Mouse (Mus musculus): Measurements from ENCODE around the gene Platr17. TPM values are rescaled to one million over a fixed set of nuclear protein-coding genes. Genes with fewer than 3 reads are reported as not detected.

The Platr17 gene
- total and polyA plus RNA-seq, 3 experiments: not detected

GRCm38 (mm10) chr17:33932970-33933369, 28.0 kb downstream of the Platr17 start:
- no peak overlapping the region for H3K4me3 ChIP-seq
- H3K36me3 ChIP-seq (ENCODE audit: control insufficient read depth, insufficient read depth, low read length): no peaks in the 10 kb centered on the region; the same call in 1 of the 2 replicates
- no peak for TF ChIP-seq POLR2A (IDR thresholded peaks at IDR 0.05; ENCODE audit: insufficient read depth, low read depth, low read length)
- TF ChIP-seq EP300 (IDR thresholded peaks at IDR 0.05; ENCODE audit: insufficient read depth, low read depth, low read length): no peak
- TF ChIP-seq CTCF (IDR thresholded peaks at IDR 0.05): no peak
- intact Hi-C loops (cut with DNase I): no loop called here
- H3K27me3 ChIP-seq (ENCODE audit: control insufficient read depth, insufficient read depth, low read length): no peaks in the 10 kb centered on the region
- WGBS: 94% methylated on average over 15 of the region's 15 CpGs
- no peaks in the 10 kb centered on the region for H3K79me2 ChIP-seq (replicated peaks; ENCODE audit: control insufficient read depth, insufficient read depth, low read length)
- H3K27ac ChIP-seq: no peak overlapping the region
- H3K9ac ChIP-seq (ENCODE audit: low read depth, low read length): no peak overlapping the region
- no peak for DNase-seq
- H3K4me1 ChIP-seq (ENCODE audit: control insufficient read depth, insufficient read depth, low read length): peaks cover 4% of the 10 kb centered on the region; the same call in 1 of the 2 replicates

GRCm38 (mm10) chr17:33935422-33936055, 30.6 kb downstream of the Platr17 start:
- no peak for DNase-seq
- no peaks in the 10 kb centered on the region for H3K79me2 ChIP-seq (replicated peaks; ENCODE audit: control insufficient read depth, insufficient read depth, low read length)
- 82% methylated on average over 21 of the region's 21 CpGs for WGBS
- H3K27ac ChIP-seq: no peak overlapping the region
- no peak overlapping the region for H3K4me3 ChIP-seq
- intact Hi-C loops (cut with DNase I): no loop called here
- H3K27me3 ChIP-seq (ENCODE audit: control insufficient read depth, insufficient read depth, low read length): no peaks in the 10 kb centered on the region
- H3K9ac ChIP-seq (ENCODE audit: low read depth, low read length): no peak overlapping the region
- TF ChIP-seq POLR2A (IDR thresholded peaks at IDR 0.05; ENCODE audit: insufficient read depth, low read depth, low read length) (no peak), CTCF (IDR thresholded peaks at IDR 0.05) (no peak), EP300 (IDR thresholded peaks at IDR 0.05; ENCODE audit: insufficient read depth, low read depth, low read length) (no peak)
- H3K36me3 ChIP-seq (ENCODE audit: control insufficient read depth, insufficient read depth, low read length): no peaks in the 10 kb centered on the region
- peaks cover 3% of the 10 kb centered on the region; the same call in 1 of the 2 replicates for H3K4me1 ChIP-seq (ENCODE audit: control insufficient read depth, insufficient read depth, low read length)

GRCm38 (mm10) chr17:33936993-33937392, 32.1 kb downstream of the Platr17 start:
- H3K79me2 ChIP-seq (replicated peaks; ENCODE audit: control insufficient read depth, insufficient read depth, low read length): no peaks in the 10 kb centered on the region
- no peaks in the 10 kb centered on the region for H3K36me3 ChIP-seq (ENCODE audit: control insufficient read depth, insufficient read depth, low read length)
- no peak overlapping the region for H3K27ac ChIP-seq
- TF ChIP-seq CTCF (IDR thresholded peaks at IDR 0.05) (no peak), POLR2A (IDR thresholded peaks at IDR 0.05; ENCODE audit: insufficient read depth, low read depth, low read length) (no peak), EP300 (IDR thresholded peaks at IDR 0.05; ENCODE audit: insufficient read depth, low read depth, low read length) (no peak)
- H3K4me1 ChIP-seq (ENCODE audit: control insufficient read depth, insufficient read depth, low read length): peaks cover 3% of the 10 kb centered on the region; the same call in 1 of the 2 replicates
- H3K27me3 ChIP-seq (ENCODE audit: control insufficient read depth, insufficient read depth, low read length): no peaks in the 10 kb centered on the region
- intact Hi-C loops (cut with DNase I): no loop called here
- no peak for DNase-seq
- no peak overlapping the region for H3K4me3 ChIP-seq
- no peak overlapping the region for H3K9ac ChIP-seq (ENCODE audit: low read depth, low read length)
- WGBS: 86% methylated on average over 15 of the region's 15 CpGs

GRCm38 (mm10) chr17:33938783-33939182, 33.8 kb downstream of the Platr17 start:
- TF ChIP-seq CTCF (IDR thresholded peaks at IDR 0.05) (no peak), POLR2A (IDR thresholded peaks at IDR 0.05; ENCODE audit: insufficient read depth, low read depth, low read length) (no peak), EP300 (IDR thresholded peaks at IDR 0.05; ENCODE audit: insufficient read depth, low read depth, low read length) (no peak)
- WGBS: 70% methylated on average over 11 of the region's 11 CpGs
- no peak overlapping the region for H3K4me3 ChIP-seq
- H3K36me3 ChIP-seq (ENCODE audit: control insufficient read depth, insufficient read depth, low read length): no peaks in the 10 kb centered on the region
- H3K4me1 ChIP-seq (ENCODE audit: control insufficient read depth, insufficient read depth, low read length): peaks cover 3% of the 10 kb centered on the region; the same call in 1 of the 2 replicates
- no peaks in the 10 kb centered on the region for H3K79me2 ChIP-seq (replicated peaks; ENCODE audit: control insufficient read depth, insufficient read depth, low read length)
- DNase-seq: no peak
- H3K27ac ChIP-seq: no peak overlapping the region
- intact Hi-C loops (cut with DNase I): no loop called here
- H3K9ac ChIP-seq (ENCODE audit: low read depth, low read length): no peak overlapping the region
- no peaks in the 10 kb centered on the region for H3K27me3 ChIP-seq (ENCODE audit: control insufficient read depth, insufficient read depth, low read length)

- H3K9ac ChIP-seq (ENCODE audit: low read depth, low read length): peak within 1 kb of the TSS; percentile 92
- intact Hi-C loops (cut with DNase I): loop anchor here (1.0 kb wide), 3 partner anchors 11 to 15 kb away; partner anchors contain the start of genes B3galt4, Rgl2 and Vps52
- peaks cover 3% of the 10 kb centered on the region; the same call in 1 of the 2 replicates for H3K4me1 ChIP-seq (ENCODE audit: control insufficient read depth, insufficient read depth, low read length)
- peak within 1 kb of the TSS; percentile 76 for H3K4me3 ChIP-seq
- H3K79me2 ChIP-seq (replicated peaks; ENCODE audit: control insufficient read depth, insufficient read depth, low read length): no peaks in the 10 kb centered on the region
- peak; percentile 90 to 92 for DNase-seq
- no peaks in the 10 kb centered on the region for H3K36me3 ChIP-seq (ENCODE audit: control insufficient read depth, insufficient read depth, low read length)
- H3K27me3 ChIP-seq (ENCODE audit: control insufficient read depth, insufficient read depth, low read length): no peaks in the 10 kb centered on the region
- WGBS: under 1% methylated on average over 36 of the region's 36 CpGs
- H3K27ac ChIP-seq: peak within 1 kb of the TSS; percentile 92
- TF ChIP-seq POLR2A (IDR thresholded peaks at IDR 0.05; ENCODE audit: insufficient read depth, low read depth, low read length): peak; percentile 73
- TF ChIP-seq EP300 (IDR thresholded peaks at IDR 0.05; ENCODE audit: insufficient read depth, low read depth, low read length): peak; percentile 14; the same call in 1 of the 2 replicates
- no peak for TF ChIP-seq CTCF (IDR thresholded peaks at IDR 0.05)
Observed at GRCm38 (mm10) chr17:33940206-33940805, 35.4 kb downstream of the Platr17 start, which contains the start of the genes Pfdn6 and Wdr46. Gene Pfdn6, minus strand, starts transcription at chr17:33940343. Gene Wdr46, plus strand, starts transcription at chr17:33940660.

Measured in heart, adult 2 months (tissue).